Mouse (Mus musculus) T-helper 2 cell (primary cell): ENCODE measurements around the gene Tmem219.
"Not testable (repeated sequence)": the region's sequence is repeated elsewhere in the genome, so short reads cannot be mapped to it uniquely, and the experiment has no call there.

ENCODE experiments used
- in situ Hi-C: fragments of 300-600 bp; cut with MboI, MseI; formaldehyde crosslinking; loops from one replicate; pipeline ENCODE4 v1.15.1; 2025; ENCODE audit warnings: high pct_unique_total_duplicates

The Tmem219 gene

GRCm38 (mm10) chr7:126926299-126926698 is 3.6 kb upstream of the Tmem219 start:
- in situ Hi-C loops, result no loop called here

DNA sequence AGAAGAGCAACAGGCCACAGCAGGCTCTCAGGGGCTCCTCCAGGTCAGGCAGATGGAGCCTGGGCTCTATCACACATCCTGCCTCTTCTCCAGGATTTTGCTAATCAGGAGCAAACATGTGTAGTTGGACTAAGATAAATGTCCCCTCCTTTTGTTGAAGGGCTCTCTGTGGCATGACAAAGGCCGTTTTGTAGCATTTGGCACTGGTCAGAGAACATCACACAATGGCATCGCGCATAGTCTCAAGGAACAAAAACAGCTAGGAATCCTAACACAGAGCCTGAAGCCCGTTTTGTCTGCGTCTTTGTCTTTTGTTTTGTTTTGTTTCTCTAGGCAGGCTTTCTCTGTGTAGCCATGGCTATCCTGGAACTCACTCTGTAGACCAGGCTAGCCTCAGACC is 1.3 kb upstream of the Tmem219 start:
- in situ Hi-C loops, result no loop called here

DNA sequence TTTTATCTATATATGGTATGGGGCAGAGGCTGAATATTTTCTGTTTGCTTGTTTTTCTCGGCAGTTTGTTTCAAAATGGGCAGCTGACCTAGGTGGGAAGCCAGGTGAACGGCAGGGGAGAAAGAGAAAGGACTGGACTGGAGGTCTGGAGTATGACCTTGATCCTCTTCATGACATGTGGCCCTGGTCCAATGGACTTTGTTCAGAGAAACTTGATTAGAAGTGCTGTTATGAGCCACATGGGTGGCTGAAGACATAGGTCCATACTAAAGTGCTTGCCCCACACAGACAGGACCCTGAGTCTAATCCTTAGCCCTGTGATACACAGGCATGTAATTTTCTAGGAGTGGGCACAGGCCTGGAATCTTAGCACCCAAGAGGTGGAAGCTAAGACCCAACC is 1.2 kb downstream of the Tmem219 start:
- in situ Hi-C loops, result no loop called here

GRCm38 (mm10) chr7:126919973-126920372 is 2.7 kb downstream of the Tmem219 start:
- in situ Hi-C loops, result no loop called here

GRCm38 (mm10) chr7:126918356-126918755 is 4.4 kb downstream of the Tmem219 start:
- in situ Hi-C loops, result not testable (repeated sequence)

- in situ Hi-C loops, result loop anchor here (5.0 kb wide), 1 partner anchor 98 kb away; no protein-coding TSS in a partner anchor
These were observed 7.9 kb downstream of the Tmem219 start for GRCm38 (mm10) chr7:126914844-126915243.

DNA sequence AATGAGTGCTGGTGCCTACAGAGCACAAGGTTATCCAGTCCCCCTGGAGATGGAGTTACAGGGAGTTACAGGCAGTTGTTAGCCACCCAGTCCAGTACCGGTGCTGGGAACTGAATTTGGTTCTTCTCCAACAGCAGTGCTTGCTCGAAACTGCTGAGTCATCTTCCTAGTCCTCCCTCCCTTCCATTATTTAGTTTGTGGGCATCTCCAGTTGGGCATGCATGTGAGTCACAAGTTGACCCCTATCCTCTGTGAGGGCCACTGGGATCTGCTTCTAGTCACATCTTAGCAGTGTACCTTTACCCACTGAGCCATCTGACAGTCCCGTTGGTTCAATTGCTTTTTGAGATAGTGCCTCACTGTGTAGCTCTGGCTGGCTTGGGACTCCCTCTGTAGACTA is 17.1 kb downstream of the Tmem219 start:
- in situ Hi-C loops, result loop anchor here (5.0 kb wide), 1 partner anchor 87 kb away; no protein-coding TSS in a partner anchor

- in situ Hi-C loops, result loop anchor here (10.0 kb wide), 1 partner anchor 945 kb away; no protein-coding TSS in a partner anchor
These were observed 22.9 kb downstream of the Tmem219 start for GRCm38 (mm10) chr7:126899781-126900180.

GRCm38 (mm10) chr7:126898102-126898990 is 24.4 kb downstream of the Tmem219 start:
- in situ Hi-C loops, result loop anchor here (10.0 kb wide), 1 partner anchor 946 kb away; no protein-coding TSS in a partner anchor

DNA sequence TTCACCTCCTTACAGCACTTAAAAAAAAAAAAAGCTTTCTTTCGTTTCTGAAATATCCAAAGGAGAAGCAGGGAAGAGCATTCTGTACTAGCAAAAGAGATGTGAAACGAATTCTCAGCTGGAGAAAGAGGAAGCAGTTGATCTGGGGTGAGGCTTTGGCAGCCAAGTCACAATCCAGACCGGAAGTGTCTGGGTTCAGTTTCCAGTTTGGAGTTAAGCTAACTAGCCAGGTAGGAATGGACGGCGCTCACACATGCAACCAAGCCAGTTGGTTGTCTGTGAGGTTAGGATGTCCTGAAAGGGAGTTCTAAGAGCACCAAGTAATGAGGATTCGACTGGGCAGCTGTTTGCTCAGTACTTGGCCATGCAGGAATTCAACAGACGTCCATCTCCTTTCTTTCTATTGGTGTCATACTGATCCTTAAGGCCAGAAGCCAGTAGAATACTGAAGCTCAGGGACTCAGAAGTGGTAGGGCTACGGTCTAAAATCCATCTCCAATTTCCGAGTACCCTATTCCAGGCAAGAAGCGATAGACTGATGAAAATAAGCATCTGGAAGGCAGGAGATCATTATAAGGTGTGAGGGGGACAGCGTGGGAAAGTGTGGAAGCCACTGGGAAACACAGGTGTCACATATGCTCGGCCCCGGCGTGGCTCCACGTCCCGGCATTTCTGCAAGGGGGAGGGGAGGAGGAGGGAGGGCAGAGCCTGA is 25.2 kb downstream of the Tmem219 start:
- in situ Hi-C loops, result loop anchor here (10.0 kb wide), 1 partner anchor 947 kb away; no protein-coding TSS in a partner anchor

DNA sequence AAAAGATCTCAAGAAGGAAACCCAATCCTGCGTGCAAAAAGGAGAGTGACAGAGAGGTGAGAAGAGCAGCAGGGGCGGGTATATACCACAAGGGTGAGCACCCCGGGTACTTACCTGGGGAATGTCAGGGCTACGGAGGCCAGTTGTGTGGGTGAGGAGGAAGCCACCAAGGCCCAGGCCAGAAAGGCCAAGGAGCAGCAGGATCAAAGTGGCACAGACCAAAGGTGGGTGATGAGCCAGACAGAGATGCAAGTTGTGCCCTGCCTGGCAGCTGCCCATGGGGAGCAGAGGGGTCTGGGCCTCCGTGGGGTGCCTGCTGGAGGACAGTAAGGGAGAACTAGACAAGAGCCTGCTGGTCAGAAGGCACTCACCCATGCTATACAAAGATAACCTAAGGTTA is 25.8 kb downstream of the Tmem219 start:
- in situ Hi-C loops, result loop anchor here (10.0 kb wide), 1 partner anchor 948 kb away; no protein-coding TSS in a partner anchor

GRCm38 (mm10) chr7:126888852-126889251 is 33.9 kb downstream of the Tmem219 start:
- in situ Hi-C loops, result no loop called here

- in situ Hi-C loops, result no loop called here
These were observed 35.4 kb downstream of the Tmem219 start for GRCm38 (mm10) chr7:126887281-126887680.

- in situ Hi-C loops, result no loop called here
These were observed 38.2 kb downstream of the Tmem219 start, which contains the start of gene Taok2 for GRCm38 (mm10) chr7:126884286-126885164. Gene Taok2, minus strand, starts transcription at chr7:126884703.

GRCm38 (mm10) chr7:126883731-126884181 is 39.0 kb downstream of the Tmem219 start:
- in situ Hi-C loops, result no loop called here

GRCm38 (mm10) chr7:126881040-126881439 is 41.7 kb downstream of the Tmem219 start:
- in situ Hi-C loops, result no loop called here

GRCm38 (mm10) chr7:126877239-126877638 is 45.5 kb downstream of the Tmem219 start:
- in situ Hi-C loops, result no loop called here

DNA sequence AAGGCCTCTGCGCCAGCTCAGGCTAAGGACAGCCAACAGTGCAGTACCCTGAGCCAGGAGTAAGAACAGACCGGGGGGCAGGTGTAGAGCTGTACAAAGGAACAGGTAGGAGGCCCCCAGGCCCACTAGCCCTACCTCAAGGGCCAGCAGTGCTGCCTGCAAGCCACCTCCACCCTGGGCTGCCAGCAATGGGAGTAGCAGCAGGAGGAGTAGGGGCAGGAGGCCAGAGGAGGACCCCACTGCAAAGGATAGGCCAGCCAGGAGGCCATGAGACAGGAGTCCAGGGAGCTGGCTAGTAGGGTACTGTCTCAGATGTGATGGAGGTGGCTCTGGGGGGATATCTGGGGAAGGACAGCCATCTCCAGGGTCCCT is 52.2 kb downstream of the Tmem219 start:
- in situ Hi-C loops, result no loop called here

DNA sequence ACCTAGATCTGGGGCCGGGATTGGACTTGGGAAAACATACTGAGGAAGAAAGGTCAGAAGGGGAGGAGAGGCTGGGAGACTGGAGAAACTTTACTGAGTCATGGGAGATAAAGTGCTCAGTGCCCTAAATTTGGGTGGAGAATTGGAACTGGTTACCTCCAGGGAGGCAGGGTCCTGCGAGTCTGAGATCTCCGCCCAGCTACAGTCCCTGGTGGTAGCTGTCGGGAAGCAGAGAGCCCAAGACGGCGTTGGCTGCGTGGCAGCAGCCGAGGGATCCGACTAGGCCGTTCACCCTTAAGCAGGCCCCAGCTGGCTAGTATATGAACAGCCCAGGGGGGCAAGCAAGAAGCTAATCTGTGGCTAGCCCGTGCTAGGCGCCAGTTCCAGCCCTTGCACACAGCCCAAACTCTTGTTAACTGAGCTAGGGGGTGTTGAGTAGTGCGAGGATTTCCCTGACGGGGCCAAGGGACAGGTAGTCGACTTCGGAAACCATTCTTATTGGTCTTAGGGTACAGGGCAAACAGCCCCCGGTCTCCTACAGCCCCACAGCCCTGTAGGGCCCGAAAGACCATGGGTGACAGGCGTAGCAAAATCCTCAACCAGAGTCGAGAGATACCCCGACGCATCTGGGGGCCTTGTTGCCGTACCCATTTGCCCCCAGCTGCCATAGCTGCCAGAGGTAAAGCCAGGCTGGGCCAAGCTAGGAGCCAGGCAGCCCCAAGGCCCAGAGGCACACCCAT is 52.8 kb downstream of the Tmem219 start:
- in situ Hi-C loops, result no loop called here

DNA sequence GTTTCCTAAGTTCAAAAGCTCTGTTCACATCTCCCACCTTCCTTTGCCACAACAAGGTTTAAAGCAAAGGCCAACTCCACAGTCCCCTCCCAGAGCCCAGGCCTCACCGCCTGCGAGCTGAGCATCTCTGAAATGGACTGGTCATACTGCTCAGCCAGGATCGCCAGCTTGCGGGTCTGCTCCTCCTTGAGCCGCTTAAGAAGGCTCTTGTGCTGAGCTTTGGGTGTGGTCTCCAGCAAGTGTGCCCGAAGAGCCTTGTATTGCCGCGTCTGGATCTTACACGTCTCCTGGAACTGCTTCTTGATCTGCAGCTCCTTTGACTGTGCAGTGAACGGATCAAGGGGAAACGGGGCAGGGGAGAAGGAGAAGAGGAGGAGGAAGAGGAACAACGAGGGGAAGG is 54.7 kb downstream of the Tmem219 start:
- in situ Hi-C loops, result no loop called here

- in situ Hi-C loops, result no loop called here
These were observed 55.2 kb downstream of the Tmem219 start for GRCm38 (mm10) chr7:126867534-126867933.
